Mouse (Mus musculus) thymus, adult 2 months (tissue): ENCODE data around the gene Exoc2. TPM values are rescaled to one million over a fixed set of nuclear protein-coding genes. Genes with fewer than 3 reads are reported as not detected.

ENCODE experiments used
- DNase-seq: peaks from one replicate; pipeline ENCODE4 v3.0.0; 2021
- H3K27ac ChIP-seq: fragments of 200-500 bp; 2 replicates; pipeline ENCODE4 v1.5.1; 2012; ENCODE audit warnings: low read length, control low read depth; ENCODE audit not compliant: control insufficient read depth, insufficient read depth
- H3K27me3 ChIP-seq: fragments of 200-500 bp; 2 replicates; pipeline ENCODE4 v1.6.1; 2012; ENCODE audit warnings: mild to moderate bottlenecking, low read length, moderate library complexity, mixed read lengths; ENCODE audit not compliant: control insufficient read depth, insufficient read depth
- H3K36me3 ChIP-seq: fragments of 200-500 bp; 2 replicates; pipeline ENCODE4 v1.6.1; 2012; ENCODE audit warnings: mild to moderate bottlenecking, low read length, moderate library complexity; ENCODE audit not compliant: control insufficient read depth, insufficient read depth
- H3K4me1 ChIP-seq: fragments of 200-500 bp; replicated peaks from 2 replicates; pipeline ENCODE4 v1.6.1; 2012; ENCODE audit warnings: low read length; ENCODE audit not compliant: control insufficient read depth, insufficient read depth
- H3K4me3 ChIP-seq: fragments of 200-500 bp; 2 replicates; pipeline ENCODE4 v1.5.1; 2012; ENCODE audit warnings: mild to moderate bottlenecking, low read length, control low read depth, moderate library complexity; ENCODE audit not compliant: control insufficient read depth, insufficient read depth
- CTCF ChIP-seq: fragments of 200-500 bp; IDR thresholded peaks from 2 replicates; pipeline ENCODE4 v1.5.1; 2012; ENCODE audit warnings: mild to moderate bottlenecking, control low read depth, low read length, moderate library complexity, borderline replicate concordance; ENCODE audit not compliant: control insufficient read depth, poor library complexity, insufficient read depth; ENCODE audit errors: extremely low read depth
- POLR2A ChIP-seq: fragments of 200-500 bp; IDR thresholded peaks from 2 replicates; pipeline ENCODE4 v1.6.1; 2012; ENCODE audit warnings: mild to moderate bottlenecking, low read length, control low read depth, moderate library complexity; ENCODE audit not compliant: control insufficient read depth, poor library complexity, insufficient read depth; ENCODE audit errors: extremely low read depth
- WGBS: fragments of 180-500 bp; shearing (Covaris S2); methylation state at CpG from one replicate; pipeline ENCODE4 v1.1.7; 2018; 5-methylcytosine and 5-hydroxymethylcytosine counted together
- polyA plus RNA-seq: library from polyadenylated mRNA; depleted of rRNA; stranded (reverse); fragments of >200 nt; gene quantifications from 2 replicates; pipeline ENCODE4 v1.2.3, GENCODE M21; 2012

Gene Exoc2
- polyA plus RNA-seq, 1 experiment: 25.7 TPM

DNA sequence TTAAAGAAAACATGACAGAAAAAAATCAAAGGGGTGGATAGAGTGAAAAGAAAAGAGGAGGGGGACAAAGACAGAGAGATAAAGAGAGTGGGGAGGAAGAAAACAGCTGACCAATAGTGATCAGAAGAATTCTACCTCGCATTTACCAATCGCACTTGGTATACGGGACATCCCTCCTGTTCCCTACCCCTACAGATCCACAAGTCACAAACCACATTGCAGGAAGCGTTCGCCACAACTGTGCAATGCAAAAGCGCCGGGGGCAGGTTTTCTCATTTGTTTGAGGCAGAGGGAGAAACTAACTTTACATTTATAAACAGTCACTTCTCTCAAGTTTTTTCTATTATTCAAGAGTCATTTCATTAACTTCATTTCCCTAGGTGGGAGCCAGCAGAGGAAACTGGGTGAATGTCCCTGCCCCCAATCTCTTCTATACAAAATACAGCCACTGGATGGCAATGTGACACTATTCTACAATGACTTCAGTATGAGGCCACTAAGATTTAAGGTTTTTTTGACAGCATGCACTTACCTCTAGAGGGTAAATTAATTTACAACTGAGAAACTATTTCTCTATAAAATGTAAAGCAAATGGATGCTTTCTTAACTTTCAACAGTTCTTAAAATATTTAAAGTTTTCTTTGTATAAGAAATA lies 72.4 kb downstream of the Exoc2 start:
- Histone ChIP-seq H3K27ac (no peak overlapping the region), H3K27me3 (no peaks in the 10 kb centered on the region), H3K4me3 (no peak overlapping the region), H3K4me1 (no peaks in the 10 kb centered on the region), H3K36me3 (peaks cover 41% of the 10 kb centered on the region)
- TF ChIP-seq CTCF: no peak
- TF ChIP-seq POLR2A: no peak
- DNase-seq: peak; percentile 36
- 22% methylated on average over 7 of the region's 7 CpGs for WGBS

- Histone ChIP-seq H3K4me3 (no peak overlapping the region), H3K4me1 (no peaks in the 10 kb centered on the region), H3K36me3 (peaks cover 13% of the 10 kb centered on the region), H3K27ac (no peak overlapping the region), H3K27me3 (no peaks in the 10 kb centered on the region)
- WGBS: 80% methylated on average over 6 of the region's 6 CpGs
- DNase-seq: no peak
- TF ChIP-seq CTCF (no peak), POLR2A (no peak)
These were observed 79.8 kb downstream of the Exoc2 start for GRCm38 (mm10) chr13:30894015-30894634.

DNA sequence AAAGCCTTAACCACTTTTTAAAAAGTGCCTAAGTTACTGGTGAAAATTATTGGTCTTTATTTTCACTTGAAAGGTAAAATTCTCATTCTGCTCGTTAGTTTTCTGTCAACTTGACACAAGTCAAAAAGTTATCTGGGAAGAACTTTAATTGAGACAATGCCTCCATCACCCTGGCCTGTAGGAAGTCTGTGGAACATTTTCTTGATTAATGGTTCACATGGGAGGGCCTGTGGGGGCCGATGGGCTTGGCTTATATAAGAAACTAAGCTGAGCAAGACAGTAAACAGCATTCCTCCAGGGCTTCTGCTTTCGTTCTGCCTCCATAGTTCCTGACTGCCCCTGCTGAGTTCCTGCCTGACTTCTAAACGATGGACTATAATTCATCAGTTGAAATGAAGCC lies 81.6 kb downstream of the Exoc2 start:
- Histone ChIP-seq H3K36me3 (peaks cover 7% of the 10 kb centered on the region), H3K4me3 (no peak overlapping the region), H3K4me1 (no peaks in the 10 kb centered on the region), H3K27ac (no peak overlapping the region), H3K27me3 (no peaks in the 10 kb centered on the region)
- no peak for TF ChIP-seq CTCF
- no peak for TF ChIP-seq POLR2A
- DNase-seq: no peak
- WGBS: 95% methylated on average over 4 of the region's 4 CpGs

GRCm38 (mm10) chr13:30891223-30891622 lies 82.7 kb downstream of the Exoc2 start:
- 95% methylated on average over 5 of the region's 5 CpGs for WGBS
- Histone ChIP-seq H3K36me3 (peaks cover 13% of the 10 kb centered on the region), H3K27me3 (no peaks in the 10 kb centered on the region), H3K4me1 (no peaks in the 10 kb centered on the region), H3K4me3 (no peak overlapping the region), H3K27ac (no peak overlapping the region)
- no peak for DNase-seq
- TF ChIP-seq CTCF: no peak
- TF ChIP-seq POLR2A: no peak

DNA sequence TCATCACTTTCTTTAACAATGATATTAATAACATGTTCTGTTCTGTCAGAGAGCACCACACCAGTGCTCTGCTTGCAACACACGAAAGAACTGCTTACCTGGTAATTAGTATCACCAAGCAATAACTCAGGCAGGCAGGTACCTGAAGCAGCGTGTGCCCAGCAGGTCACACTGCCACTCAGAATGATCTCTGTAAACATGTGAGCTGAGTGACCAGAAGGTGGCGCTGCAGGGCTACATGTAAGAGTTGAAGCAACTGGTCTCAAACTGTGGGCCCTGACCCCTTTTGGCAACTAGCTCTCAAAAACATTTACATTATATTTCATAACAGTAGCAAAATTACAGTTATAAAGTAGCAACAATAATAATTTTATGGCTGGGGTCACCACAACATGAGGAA lies 85.4 kb downstream of the Exoc2 start:
- H3K36me3 ChIP-seq: peaks cover 34% of the 10 kb centered on the region
- no peaks in the 10 kb centered on the region for H3K4me1 ChIP-seq
- no peak overlapping the region for H3K27ac ChIP-seq
- DNase-seq: peak; percentile 81
- TF ChIP-seq CTCF (peak; percentile 70; the same call in 1 of the 2 replicates), POLR2A (no peak)
- H3K4me3 ChIP-seq: no peak overlapping the region
- 33% methylated on average over 3 of the region's 3 CpGs for WGBS
- no peaks in the 10 kb centered on the region for H3K27me3 ChIP-seq

- 96% methylated on average over 5 of the region's 5 CpGs for WGBS
- DNase-seq: no peak
- H3K4me3 ChIP-seq: no peak overlapping the region
- no peak for TF ChIP-seq CTCF
- TF ChIP-seq POLR2A: no peak
- H3K36me3 ChIP-seq: peaks cover 43% of the 10 kb centered on the region
- no peak overlapping the region for H3K27ac ChIP-seq
- no peaks in the 10 kb centered on the region for H3K27me3 ChIP-seq
- no peaks in the 10 kb centered on the region; the same call in 1 of the 2 replicates for H3K4me1 ChIP-seq
These were observed 93.6 kb downstream of the Exoc2 start for GRCm38 (mm10) chr13:30880310-30880709.
